Mouse (Mus musculus): ENCODE data around the gene Gjb6. TPM values are rescaled to one million over a fixed set of nuclear protein-coding genes. Genes with fewer than 3 reads are reported as not detected.

Gjb6 gene
- polyA plus RNA-seq, 1 experiment from 2014 or later, result 14.4 TPM

DNA sequence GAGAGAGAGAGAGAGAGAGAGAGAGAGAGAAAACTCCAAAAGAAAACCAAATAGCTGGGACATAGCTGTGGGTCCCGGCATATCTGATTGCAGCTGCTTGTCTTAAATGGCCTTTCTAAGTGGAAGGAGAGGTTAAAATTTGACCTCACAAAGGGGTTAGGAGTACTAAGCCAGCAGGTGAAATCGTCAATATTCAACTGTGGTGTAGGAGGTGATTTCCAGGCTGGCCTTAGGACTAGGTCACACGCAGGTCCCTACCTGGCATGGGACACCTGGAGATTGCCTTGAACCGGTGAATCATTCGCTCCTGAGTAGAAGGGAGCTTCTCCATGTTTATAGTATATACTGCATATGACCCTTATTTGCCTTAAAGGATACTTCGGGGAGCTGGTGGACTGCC lies 30.3 kb downstream of the Gjb6 start:
- Histone ChIP-seq H3K9ac (ENCODE audit: low read length) (no peak overlapping the region), H3K36me3 (ENCODE audit: control insufficient read depth, insufficient read depth, low read length) (no peaks in the 10 kb centered on the region), H3K4me1 (ENCODE audit: control insufficient read depth, insufficient read depth, low read length) (peaks cover 8% of the 10 kb centered on the region; the same call in 1 of the 2 replicates), H3K27me3 (replicated peaks; ENCODE audit: control insufficient read depth, insufficient read depth, low read length) (peaks cover 49% of the 10 kb centered on the region), H3K9me3 (replicated peaks; ENCODE audit: control insufficient read depth, low read length) (no peaks in the 10 kb centered on the region), H3K4me2 (ENCODE audit: low read length) (no peak overlapping the region), H3K4me3 (ENCODE audit: low read depth, low read length) (no peak overlapping the region; the same call in 1 of the 2 replicates), H3K27ac (ENCODE audit: low read depth, low read length) (no peak overlapping the region)
- no peak for ATAC-seq
- 61% methylated on average over 6 of the region's 6 CpGs for WGBS
- no peak for DNase-seq (ENCODE audit: low spot score)

DNA sequence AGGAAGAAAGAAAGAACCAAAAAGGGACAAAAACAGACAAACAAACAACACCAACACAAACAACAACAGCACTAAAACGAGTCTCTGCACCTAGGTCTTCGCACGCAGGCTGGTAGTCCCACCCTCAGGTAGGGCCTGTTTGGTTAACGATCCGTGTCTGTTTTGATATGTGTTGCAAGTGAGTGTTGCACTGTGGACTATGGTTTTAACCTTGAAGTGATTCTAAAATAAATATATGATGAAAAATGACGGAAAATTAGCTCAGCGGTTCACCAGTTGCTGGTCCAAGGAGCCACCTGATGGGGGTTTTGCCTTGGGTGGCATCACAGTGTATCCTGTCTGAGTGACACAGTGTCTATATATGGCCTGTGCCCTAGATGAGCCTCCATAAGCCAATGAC lies 31.8 kb downstream of the Gjb6 start:
- H3K27ac ChIP-seq (ENCODE audit: low read depth, low read length), result no peak overlapping the region
- no peak overlapping the region for H3K4me2 ChIP-seq (ENCODE audit: low read length)
- no peak overlapping the region for H3K9ac ChIP-seq (ENCODE audit: low read length)
- no peaks in the 10 kb centered on the region for H3K36me3 ChIP-seq (ENCODE audit: control insufficient read depth, insufficient read depth, low read length)
- H3K4me1 ChIP-seq (ENCODE audit: control insufficient read depth, insufficient read depth, low read length), result peaks cover 8% of the 10 kb centered on the region; the same call in 1 of the 2 replicates
- no peaks in the 10 kb centered on the region for H3K9me3 ChIP-seq (replicated peaks; ENCODE audit: control insufficient read depth, low read length)
- H3K4me3 ChIP-seq (ENCODE audit: low read depth, low read length), result no peak overlapping the region
- ATAC-seq (no peak), DNase-seq (ENCODE audit: low spot score) (no peak)
- H3K27me3 ChIP-seq (replicated peaks; ENCODE audit: control insufficient read depth, insufficient read depth, low read length), result peaks cover 44% of the 10 kb centered on the region
- WGBS, result 89% methylated on average over 7 of the region's 7 CpGs

DNA sequence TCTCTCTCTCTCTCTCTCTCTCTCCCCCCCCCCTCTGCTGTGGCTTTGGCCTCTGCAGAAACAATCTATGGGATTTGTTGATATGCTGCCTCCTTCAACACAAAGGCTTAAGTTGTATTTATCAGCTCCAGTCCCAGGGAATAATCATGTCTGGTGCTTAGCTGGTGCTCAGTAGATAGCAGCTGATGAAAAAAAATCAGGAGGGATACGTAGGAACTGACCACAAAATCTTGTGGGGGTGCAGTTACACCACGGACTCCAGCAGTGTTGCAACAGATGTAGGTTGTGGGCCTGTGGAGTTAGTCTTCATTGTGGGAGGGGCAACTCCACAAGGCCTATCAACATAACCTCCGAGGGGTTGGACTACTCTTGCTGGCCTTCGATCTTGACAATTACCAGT lies 37.6 kb downstream of the Gjb6 start:
- Histone ChIP-seq H3K9ac (ENCODE audit: low read length) (no peak overlapping the region), H3K4me2 (ENCODE audit: low read length) (no peak overlapping the region), H3K4me3 (ENCODE audit: low read depth, low read length) (no peak overlapping the region), H3K27ac (ENCODE audit: low read depth, low read length) (no peak overlapping the region), H3K27me3 (replicated peaks; ENCODE audit: control insufficient read depth, insufficient read depth, low read length) (no peaks in the 10 kb centered on the region), H3K9me3 (replicated peaks; ENCODE audit: control insufficient read depth, low read length) (no peaks in the 10 kb centered on the region), H3K36me3 (ENCODE audit: control insufficient read depth, insufficient read depth, low read length) (no peaks in the 10 kb centered on the region), H3K4me1 (ENCODE audit: control insufficient read depth, insufficient read depth, low read length) (no peaks in the 10 kb centered on the region)
- DNase-seq (ENCODE audit: low spot score) (no peak), ATAC-seq (no peak)
- WGBS, result 71% methylated on average over 4 of the region's 4 CpGs

DNA sequence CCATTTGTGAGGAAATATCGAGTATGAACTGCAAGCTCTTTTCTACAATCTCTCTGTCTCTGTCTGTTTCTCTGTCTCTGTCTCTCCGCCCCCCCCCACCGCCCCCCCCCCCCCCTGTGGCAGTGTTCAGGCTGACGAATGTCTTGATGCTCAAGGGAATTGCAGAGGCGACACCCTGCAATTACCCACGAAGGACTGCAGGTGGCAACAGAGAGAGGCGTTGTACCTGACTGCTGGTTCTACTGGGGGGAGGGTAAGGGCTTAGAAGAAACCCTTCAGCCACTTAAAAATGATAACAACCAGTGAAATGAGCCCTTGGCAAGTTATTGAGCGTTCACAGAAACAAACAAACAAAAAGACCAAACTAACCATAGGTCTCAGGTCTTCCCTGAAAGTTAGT lies 40.4 kb downstream of the Gjb6 start:
- H3K9me3 ChIP-seq (replicated peaks; ENCODE audit: control insufficient read depth, low read length), result no peaks in the 10 kb centered on the region
- H3K4me2 ChIP-seq (ENCODE audit: low read length), result no peak overlapping the region
- H3K36me3 ChIP-seq (ENCODE audit: control insufficient read depth, insufficient read depth, low read length), result no peaks in the 10 kb centered on the region
- WGBS, result 7% methylated on average over 8 of the region's 8 CpGs
- no peak overlapping the region for H3K9ac ChIP-seq (ENCODE audit: low read length)
- no peaks in the 10 kb centered on the region for H3K27me3 ChIP-seq (replicated peaks; ENCODE audit: control insufficient read depth, insufficient read depth, low read length)
- H3K27ac ChIP-seq (ENCODE audit: low read depth, low read length), result no peak overlapping the region
- H3K4me3 ChIP-seq (ENCODE audit: low read depth, low read length), result no peak overlapping the region
- H3K4me1 ChIP-seq (ENCODE audit: control insufficient read depth, insufficient read depth, low read length), result no peaks in the 10 kb centered on the region
- ATAC-seq, result no peak
- peak; percentile 58 for DNase-seq (ENCODE audit: low spot score)

DNA sequence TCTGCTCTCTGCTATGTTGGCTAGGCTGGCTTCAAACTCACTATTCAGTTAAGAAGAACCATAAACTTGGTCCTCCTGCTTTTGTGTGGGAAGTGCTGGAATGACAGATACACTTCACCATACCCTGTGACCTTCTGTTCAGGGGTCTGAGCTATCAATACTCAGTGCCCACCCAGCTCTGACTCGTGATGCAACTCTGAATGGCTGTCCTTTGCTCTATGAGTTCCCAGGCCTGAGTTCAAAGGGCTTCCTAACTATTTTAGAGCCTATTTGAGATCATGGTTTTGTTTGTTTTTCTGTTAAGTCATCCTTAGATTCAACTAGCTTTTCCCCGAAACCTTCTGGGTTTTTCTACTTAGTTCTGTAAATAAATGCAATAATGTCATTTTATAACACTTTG lies 43.4 kb downstream of the Gjb6 start:
- no peak for DNase-seq (ENCODE audit: low spot score)
- no peaks in the 10 kb centered on the region for H3K27me3 ChIP-seq (replicated peaks; ENCODE audit: control insufficient read depth, insufficient read depth, low read length)
- no peak overlapping the region for H3K4me3 ChIP-seq (ENCODE audit: low read depth, low read length)
- H3K36me3 ChIP-seq (ENCODE audit: control insufficient read depth, insufficient read depth, low read length), result no peaks in the 10 kb centered on the region
- H3K4me2 ChIP-seq (ENCODE audit: low read length), result no peak overlapping the region
- ATAC-seq, result no peak
- H3K9me3 ChIP-seq (replicated peaks; ENCODE audit: control insufficient read depth, low read length), result no peaks in the 10 kb centered on the region
- no peaks in the 10 kb centered on the region for H3K4me1 ChIP-seq (ENCODE audit: control insufficient read depth, insufficient read depth, low read length)
- H3K9ac ChIP-seq (ENCODE audit: low read length), result no peak overlapping the region
- H3K27ac ChIP-seq (ENCODE audit: low read depth, low read length), result no peak overlapping the region
- WGBS, result 69% methylated on average over 2 of the region's 2 CpGs

DNA sequence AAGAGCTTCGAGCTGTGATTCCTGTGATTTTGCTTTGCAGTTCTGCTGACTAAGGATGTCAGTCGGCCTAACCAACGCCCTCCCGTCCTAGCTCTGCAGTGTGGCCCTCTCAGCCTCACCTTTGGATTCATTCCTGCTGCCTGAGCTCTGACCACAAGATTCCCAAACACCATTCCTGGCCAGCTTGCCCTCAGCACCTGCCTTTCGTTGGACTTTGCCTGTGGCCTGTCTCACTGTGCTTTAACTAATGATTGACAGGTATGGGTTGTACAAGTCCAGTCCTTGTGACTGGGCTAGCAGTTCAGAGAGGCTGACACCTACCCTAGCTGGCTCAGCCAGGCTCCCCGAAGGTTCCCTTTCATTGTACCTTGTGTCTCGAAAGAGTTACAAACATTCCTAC lies 44.3 kb downstream of the Gjb6 start:
- no peaks in the 10 kb centered on the region for H3K36me3 ChIP-seq (ENCODE audit: control insufficient read depth, insufficient read depth, low read length)
- no peak for ATAC-seq
- H3K4me1 ChIP-seq (ENCODE audit: control insufficient read depth, insufficient read depth, low read length), result no peaks in the 10 kb centered on the region
- DNase-seq (ENCODE audit: low spot score), result no peak
- H3K27me3 ChIP-seq (replicated peaks; ENCODE audit: control insufficient read depth, insufficient read depth, low read length), result no peaks in the 10 kb centered on the region
- H3K9me3 ChIP-seq (replicated peaks; ENCODE audit: control insufficient read depth, low read length), result no peaks in the 10 kb centered on the region
- no peak overlapping the region for H3K4me2 ChIP-seq (ENCODE audit: low read length)
- no peak overlapping the region for H3K9ac ChIP-seq (ENCODE audit: low read length)
- no peak overlapping the region for H3K4me3 ChIP-seq (ENCODE audit: low read depth, low read length)
- H3K27ac ChIP-seq (ENCODE audit: low read depth, low read length), result no peak overlapping the region
- WGBS, result 89% methylated on average over 7 of the region's 7 CpGs

DNA sequence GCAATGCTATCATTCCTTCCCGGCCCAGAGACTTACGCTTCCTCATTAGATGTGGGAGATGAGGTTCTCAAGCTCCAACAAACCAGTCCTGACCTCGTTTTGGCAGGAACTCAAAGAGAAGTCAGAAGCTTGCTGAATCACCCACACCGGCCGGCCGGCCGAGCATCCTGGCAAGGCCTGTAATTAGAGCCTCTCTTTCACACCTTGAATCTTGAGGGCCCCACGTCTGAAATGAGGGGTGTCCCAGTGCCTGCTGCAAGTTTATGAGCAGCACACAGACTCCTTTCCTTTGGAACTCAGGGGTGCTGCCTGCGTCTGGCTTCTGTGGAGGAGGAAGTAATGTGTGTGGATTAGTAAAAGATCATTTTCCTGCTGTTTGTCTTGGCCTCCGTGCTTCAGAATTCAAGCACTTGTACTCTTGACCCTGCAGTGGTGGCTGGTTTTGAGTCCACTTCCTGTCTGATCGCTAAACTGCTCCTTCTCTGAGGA lies 49.2 kb downstream of the Gjb6 start:
- no peak for ATAC-seq
- Histone ChIP-seq H3K4me1 (ENCODE audit: control insufficient read depth, insufficient read depth, low read length) (no peaks in the 10 kb centered on the region), H3K27ac (ENCODE audit: low read depth, low read length) (no peak overlapping the region), H3K9me3 (replicated peaks; ENCODE audit: control insufficient read depth, low read length) (no peaks in the 10 kb centered on the region), H3K27me3 (replicated peaks; ENCODE audit: control insufficient read depth, insufficient read depth, low read length) (no peaks in the 10 kb centered on the region), H3K4me3 (ENCODE audit: low read depth, low read length) (no peak overlapping the region), H3K9ac (ENCODE audit: low read length) (no peak overlapping the region), H3K36me3 (ENCODE audit: control insufficient read depth, insufficient read depth, low read length) (no peaks in the 10 kb centered on the region), H3K4me2 (ENCODE audit: low read length) (no peak overlapping the region)
- no peak for DNase-seq (ENCODE audit: low spot score)
- 75% methylated on average over 11 of the region's 11 CpGs for WGBS

DNA sequence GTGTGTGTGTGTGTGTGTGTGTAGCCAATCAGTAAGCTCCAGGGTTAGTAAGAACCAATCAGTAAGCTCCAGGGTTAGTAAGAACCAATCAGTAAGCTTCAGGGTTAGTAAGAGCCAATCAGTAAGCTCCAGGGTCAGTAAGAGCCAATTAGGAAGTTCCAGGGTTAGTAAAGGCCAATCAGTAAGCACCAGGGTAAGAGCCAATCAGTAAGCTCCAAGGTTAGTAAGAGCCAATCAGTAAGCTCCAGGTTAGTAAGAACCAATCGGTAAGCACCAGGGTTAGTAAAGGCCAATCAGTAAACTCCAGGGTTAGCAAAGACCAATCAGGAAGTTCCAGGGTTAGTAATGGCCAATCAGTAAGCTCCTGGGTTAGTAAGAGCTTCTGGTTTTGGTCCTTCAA lies 50.5 kb downstream of the Gjb6 start:
- Histone ChIP-seq H3K4me3 (ENCODE audit: low read depth, low read length) (no peak overlapping the region), H3K9me3 (replicated peaks; ENCODE audit: control insufficient read depth, low read length) (no peaks in the 10 kb centered on the region), H3K27ac (ENCODE audit: low read depth, low read length) (no peak overlapping the region), H3K36me3 (ENCODE audit: control insufficient read depth, insufficient read depth, low read length) (no peaks in the 10 kb centered on the region), H3K4me1 (ENCODE audit: control insufficient read depth, insufficient read depth, low read length) (no peaks in the 10 kb centered on the region), H3K27me3 (replicated peaks; ENCODE audit: control insufficient read depth, insufficient read depth, low read length) (no peaks in the 10 kb centered on the region), H3K9ac (ENCODE audit: low read length) (no peak overlapping the region), H3K4me2 (ENCODE audit: low read length) (no peak overlapping the region)
- no peak for ATAC-seq
- no peak for DNase-seq (ENCODE audit: low spot score)
- 100% methylated on average over 1 of the region's 1 CpGs for WGBS

DNA sequence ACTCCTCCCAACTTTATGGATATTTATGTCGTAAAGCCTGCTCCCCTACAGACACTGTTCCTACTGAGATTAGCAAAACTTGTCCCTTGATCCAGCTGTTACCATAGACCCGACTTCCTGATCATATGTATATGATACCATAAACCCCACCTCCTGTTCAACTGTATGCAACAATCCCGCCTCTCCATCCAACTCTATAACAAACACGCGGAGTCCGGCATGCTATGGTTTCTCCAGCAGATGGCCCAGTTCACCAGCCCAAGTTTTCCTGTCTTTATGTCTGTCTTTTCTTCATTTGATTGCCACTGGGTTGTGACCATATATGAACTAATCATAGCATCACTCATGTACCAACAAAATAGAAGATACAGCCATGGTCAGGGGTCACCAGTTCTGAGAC lies 57.9 kb downstream of the Gjb6 start:
- ATAC-seq, result no peak
- H3K27me3 ChIP-seq (replicated peaks; ENCODE audit: control insufficient read depth, insufficient read depth, low read length), result no peaks in the 10 kb centered on the region
- no peaks in the 10 kb centered on the region for H3K4me1 ChIP-seq (ENCODE audit: control insufficient read depth, insufficient read depth, low read length)
- no peak overlapping the region for H3K4me3 ChIP-seq (ENCODE audit: low read depth, low read length)
- H3K4me2 ChIP-seq (ENCODE audit: low read length), result no peak overlapping the region
- no peak for DNase-seq (ENCODE audit: low spot score)
- H3K27ac ChIP-seq (ENCODE audit: low read depth, low read length), result no peak overlapping the region
- H3K36me3 ChIP-seq (ENCODE audit: control insufficient read depth, insufficient read depth, low read length), result no peaks in the 10 kb centered on the region
- 84% methylated on average over 6 of the region's 6 CpGs for WGBS
- H3K9me3 ChIP-seq (replicated peaks; ENCODE audit: control insufficient read depth, low read length), result no peaks in the 10 kb centered on the region
- no peak overlapping the region for H3K9ac ChIP-seq (ENCODE audit: low read length)

Measured in forebrain, embryonic 14.5 days (tissue).